Mouse (Mus musculus) gastrocnemius, adult 2 months (tissue): ENCODE measurements around the gene Gm49366. TPM values are rescaled to one million over a fixed set of nuclear protein-coding genes. Genes with fewer than 3 reads are reported as not detected.
A peak's percentile ranks its signal among the peaks of the same experiment; 100 is the strongest.
"Not testable (repeated sequence)": the region's sequence is repeated elsewhere in the genome, so short reads cannot be mapped to it uniquely, and the experiment has no call there.

ENCODE experiments used
- DNase-seq: peaks from one replicate; pipeline ENCODE4 v3.0.0; 2022
- H3K27ac ChIP-seq: fragments of 200-600 bp; 2 replicates; pipeline ENCODE4 v1.8.1; 2022; ENCODE audit warnings: mild to moderate bottlenecking
- H3K4me3 ChIP-seq: fragments of 200-600 bp; 2 replicates; pipeline ENCODE4 v1.8.1; 2022; ENCODE audit warnings: mild to moderate bottlenecking, moderate library complexity
- CTCF ChIP-seq: fragments of 200-600 bp; IDR thresholded peaks from 2 replicates; pipeline ENCODE4 v1.8.1; 2022; ENCODE audit warnings: antibody characterized with exemption, mild to moderate bottlenecking, moderate library complexity
- intact Hi-C: fragments of 180-260 bp; cut with DNase I; formaldehyde crosslinking; loops from one replicate; pipeline ENCODE4 v1.15.1; 2025
- long read RNA-seq, 2 experiments: library from polyadenylated mRNA; stranded (forward); transcript quantifications; one replicate each; pipeline ENCODE4 v2.0.0; 2021
- total RNA-seq, 2 experiments: library from RNA; stranded (reverse); gene quantifications; 2 replicates each; pipeline ENCODE4 v1.2.3; 2021

The Gm49366 gene
- not detected for total RNA-seq
- long read RNA-seq, experiment 1 = 0 reads
- long read RNA-seq, experiment 2 = 0 reads

- intact Hi-C loops = loop anchor here (10.0 kb wide), 1 partner anchor 324 kb away; no protein-coding TSS in a partner anchor
- H3K4me3 ChIP-seq = peak within 1 kb of the TSS; percentile 74
- peak within 1 kb of the TSS; percentile 28; the same call in 1 of the 2 replicates for H3K27ac ChIP-seq
- peak; percentile 47 for DNase-seq
These were observed at the start of gene Gm49366 for GRCm38 (mm10) chr12:84038691-84039111. Gene Gm49366, plus strand, starts transcription at chr12:84038935.

GRCm38 (mm10) chr12:83989378-83989777 is 49.4 kb upstream of the Gm49366 start:
- Histone ChIP-seq H3K27ac (no peak overlapping the region), H3K4me3 (peak overlapping the region; percentile 74; the same call in 1 of the 2 replicates)
- no peak for DNase-seq
- peak; percentile 12; the same call in 1 of the 2 replicates for TF ChIP-seq CTCF
- intact Hi-C loops = loop anchor here (2.0 to 5.0 kb wide), 2 partner anchors 25 to 43 kb away; no protein-coding TSS in a partner anchor

- TF ChIP-seq CTCF = no peak
- intact Hi-C loops = no loop called here
- Histone ChIP-seq H3K4me3 (no peak overlapping the region), H3K27ac (no peak overlapping the region)
- no peak for DNase-seq
These were observed 41.5 kb upstream of the Gm49366 start for GRCm38 (mm10) chr12:83997221-83997620.

GRCm38 (mm10) chr12:83998341-83999107 is 40.2 kb upstream of the Gm49366 start:
- no peak overlapping the region; the same call in 1 of the 2 replicates for H3K27ac ChIP-seq
- intact Hi-C loops = no loop called here
- no peak for TF ChIP-seq CTCF
- no peak overlapping the region for H3K4me3 ChIP-seq
- no peak for DNase-seq

- H3K4me3 ChIP-seq, intact Hi-C loops, H3K27ac ChIP-seq: not testable (repeated sequence)
- peak; percentile 77 for DNase-seq
These were observed 39.5 kb upstream of the Gm49366 start for GRCm38 (mm10) chr12:83999237-83999636.

DNA sequence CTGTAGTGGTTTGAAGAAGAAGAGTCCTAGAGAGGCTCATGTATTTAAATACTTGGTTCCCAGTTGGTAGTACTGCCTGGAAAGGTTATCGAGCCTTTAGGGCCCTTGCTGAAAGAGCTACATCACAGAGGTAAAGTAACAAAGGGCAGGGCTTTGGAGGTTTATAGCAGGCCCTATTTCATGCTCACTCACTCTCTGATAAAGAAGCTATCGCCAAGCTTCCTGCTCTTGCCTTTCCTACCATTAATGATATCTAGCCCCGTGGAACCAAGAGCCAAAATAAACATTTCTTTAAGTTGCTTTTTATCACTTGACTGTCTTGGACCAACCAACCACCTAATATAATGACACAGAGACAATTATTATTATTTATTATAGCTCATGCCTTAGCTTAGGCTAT is 38.3 kb upstream of the Gm49366 start:
- no peak for DNase-seq
- Histone ChIP-seq H3K27ac (no peak overlapping the region), H3K4me3 (no peak overlapping the region)
- no peak for TF ChIP-seq CTCF
- intact Hi-C loops = no loop called here

DNA sequence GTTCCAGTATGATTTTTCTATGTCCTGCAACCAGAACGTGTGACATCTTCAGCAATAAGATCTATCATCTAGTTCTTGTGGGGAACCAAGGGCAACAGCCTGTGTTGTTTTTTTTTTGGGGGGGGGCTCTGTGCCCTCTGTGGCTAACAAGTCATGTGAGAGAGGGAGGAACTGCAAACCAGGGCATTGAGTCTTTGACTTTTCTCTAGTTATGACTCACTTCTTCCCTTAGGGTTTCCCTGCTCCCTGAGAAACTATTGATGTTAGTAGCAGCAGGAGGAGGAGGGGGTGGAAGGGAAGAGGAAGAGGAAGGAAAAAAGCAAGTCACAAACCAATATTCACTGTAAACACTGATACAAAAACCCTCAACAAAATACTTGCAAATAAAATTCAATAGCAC is 34.9 kb upstream of the Gm49366 start:
- intact Hi-C loops = no loop called here
- no peak for TF ChIP-seq CTCF
- no peak for DNase-seq
- H3K4me3 ChIP-seq = no peak overlapping the region
- no peak overlapping the region for H3K27ac ChIP-seq

DNA sequence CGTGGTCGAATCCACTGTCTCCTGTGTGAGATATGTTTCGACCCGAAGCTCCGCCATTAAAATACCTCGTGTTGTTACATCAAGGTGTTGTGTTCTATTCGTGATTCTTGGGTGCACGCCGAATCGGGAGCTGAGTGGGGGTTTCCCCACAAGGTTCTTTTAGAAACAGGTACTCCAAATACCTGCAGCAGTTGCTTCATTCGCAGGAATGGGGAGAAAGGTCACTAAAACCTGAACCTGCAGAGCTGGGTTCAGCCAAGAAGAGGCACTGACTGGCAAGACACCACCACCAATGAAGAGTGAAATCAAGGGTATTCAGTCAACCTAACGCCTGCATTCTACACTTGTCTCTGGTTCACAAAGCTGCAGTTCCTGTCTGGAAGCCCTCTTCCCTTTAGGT is 30.5 kb upstream of the Gm49366 start:
- no peak overlapping the region for H3K27ac ChIP-seq
- no peak overlapping the region for H3K4me3 ChIP-seq
- TF ChIP-seq CTCF = no peak
- no peak for DNase-seq
- intact Hi-C loops = no loop called here

- H3K4me3 ChIP-seq = peak overlapping the region; percentile 69
- no peak for DNase-seq
- intact Hi-C loops = no loop called here
- H3K27ac ChIP-seq = peak overlapping the region; percentile 61; the same call in 1 of the 2 replicates
- no peak for TF ChIP-seq CTCF
These were observed 30.0 kb upstream of the Gm49366 start for GRCm38 (mm10) chr12:84008729-84009128.

GRCm38 (mm10) chr12:84009171-84009965 is 29.4 kb upstream of the Gm49366 start, which contains the start of gene Acot1:
Gene Acot1, plus strand, starts transcription at chr12:84009490.
- DNase-seq = peak; percentile 74
- intact Hi-C loops = not testable (repeated sequence)
- H3K27ac ChIP-seq = peak within 1 kb of the TSS; percentile 61; the same call in 1 of the 2 replicates
- H3K4me3 ChIP-seq = peak within 1 kb of the TSS; percentile 69

DNA sequence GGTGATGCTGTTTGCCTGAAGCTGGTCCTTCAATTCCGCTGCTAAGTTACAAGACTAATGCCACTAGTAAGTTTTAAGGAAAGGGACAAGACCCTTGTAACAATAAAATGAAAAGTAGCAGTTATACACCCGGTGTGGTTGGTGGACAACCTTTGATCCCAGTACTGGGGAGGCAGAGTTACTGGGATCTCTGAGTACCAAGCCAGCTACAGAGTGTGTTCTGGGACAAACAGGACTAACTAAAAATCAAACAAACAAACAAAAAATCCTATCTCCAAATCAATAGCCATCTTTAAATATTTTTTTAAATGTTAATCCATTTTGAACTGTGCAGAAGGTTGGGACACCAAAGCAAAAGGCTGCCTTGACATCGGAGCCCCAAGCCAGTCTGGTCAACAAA is 28.5 kb upstream of the Gm49366 start:
- no peak for TF ChIP-seq CTCF
- Histone ChIP-seq H3K27ac (no peak overlapping the region), H3K4me3 (peak overlapping the region; percentile 69)
- intact Hi-C loops = no loop called here
- DNase-seq = no peak

DNA sequence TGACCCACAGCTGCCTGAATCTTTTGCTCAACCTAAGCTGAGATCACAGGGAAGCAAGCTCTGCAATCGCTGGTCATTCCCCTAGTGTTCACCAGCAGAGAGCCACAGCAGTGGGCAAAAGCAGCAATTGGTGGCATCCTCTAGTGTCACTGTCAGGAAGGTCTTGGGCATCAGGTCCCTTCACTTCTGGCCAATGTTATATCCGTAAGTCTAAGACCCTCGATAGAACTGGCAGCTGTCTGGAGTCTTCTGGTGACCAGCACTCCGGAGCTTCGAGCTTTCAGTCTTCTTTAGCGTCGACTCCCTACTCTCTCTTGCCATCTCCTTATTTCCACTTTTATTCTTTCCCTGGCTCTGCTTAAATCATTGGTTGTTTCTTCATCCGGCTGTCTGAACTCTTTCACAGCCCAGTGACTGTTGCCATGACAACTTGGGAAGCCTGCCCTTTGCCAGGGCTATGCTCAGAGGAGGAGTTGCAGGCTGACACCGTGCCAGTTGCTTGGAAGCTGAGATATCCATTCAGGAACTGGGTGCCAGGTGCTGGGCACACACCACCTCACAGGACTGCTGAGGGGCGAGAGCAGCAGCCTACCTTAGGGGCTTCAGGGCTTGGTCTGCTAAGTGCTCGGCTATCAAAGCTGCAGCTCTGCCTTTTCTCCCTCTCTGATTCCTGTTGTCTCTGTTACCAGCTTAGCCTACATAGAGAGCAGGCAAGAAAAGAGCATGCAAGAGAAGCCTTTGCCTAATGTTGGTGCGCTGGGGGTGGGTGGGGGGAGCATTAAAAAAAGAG is 27.3 kb upstream of the Gm49366 start:
- no peak overlapping the region for H3K4me3 ChIP-seq

More for the DNA sequence above, 27.3 kb upstream of the Gm49366 start:
- intact Hi-C loops = no loop called here
- no peak overlapping the region for H3K27ac ChIP-seq
- no peak for TF ChIP-seq CTCF
- DNase-seq = peak; percentile 58
